Mouse (Mus musculus) intestine, embryonic 15.5 days (tissue): Measurements from ENCODE around the gene Loxl4. TPM values are rescaled to one million over a fixed set of nuclear protein-coding genes. Genes with fewer than 3 reads are reported as not detected.

Experiments used
- ATAC-seq: fragments of 200-750 bp; cut with Nextera tagmentation; 2 replicates; pipeline ENCODE4 v1.8.0; 2017; ENCODE audit warnings: moderate TSS enrichment, moderate library complexity
- H3K27ac ChIP-seq: fragments of 300-500 bp; sonication (generic); 2 replicates; pipeline ENCODE4 v1.5.1; 2015; ENCODE audit warnings: mild to moderate bottlenecking, inconsistent platforms
- H3K27me3 ChIP-seq: fragments of 300-500 bp; sonication (generic); replicated peaks from 2 replicates; pipeline ENCODE4 v1.6.1; 2015; ENCODE audit warnings: inconsistent platforms
- H3K36me3 ChIP-seq: fragments of 300-500 bp; sonication (generic); 2 replicates; pipeline ENCODE4 v1.6.1; 2015; ENCODE audit warnings: inconsistent platforms
- H3K4me1 ChIP-seq: fragments of 300-500 bp; sonication (generic); replicated peaks from 2 replicates; pipeline ENCODE4 v1.6.1; 2015; ENCODE audit warnings: inconsistent platforms
- H3K4me2 ChIP-seq: fragments of 300-500 bp; sonication (generic); replicated peaks from 2 replicates; pipeline ENCODE4 v1.6.1; 2015; ENCODE audit warnings: mild to moderate bottlenecking, inconsistent platforms
- H3K4me3 ChIP-seq: fragments of 300-500 bp; sonication (generic); replicated peaks from 2 replicates; pipeline ENCODE4 v1.5.1; 2015; ENCODE audit warnings: inconsistent platforms
- H3K9ac ChIP-seq: fragments of 300-500 bp; sonication (generic); 2 replicates; pipeline ENCODE4 v1.6.1; 2015; ENCODE audit warnings: inconsistent platforms
- H3K9me3 ChIP-seq: fragments of 300-500 bp; sonication (generic); 2 replicates; pipeline ENCODE4 v1.6.1; 2016; ENCODE audit warnings: inconsistent platforms
- WGBS: fragments of 180-500 bp; shearing (Covaris S2); methylation state at CpG from one replicate; pipeline ENCODE4 v1.1.7; 2015; 5-methylcytosine and 5-hydroxymethylcytosine counted together
- polyA plus RNA-seq: library from polyadenylated mRNA; unstranded; fragments of >200 nt; fragmentation: Nextera tagmentation; extraction: Ambion mirVana; gene quantifications from 2 replicates; pipeline ENCODE4 v1.2.1, GENCODE M21; 2015

Gene Loxl4
- polyA plus RNA-seq, 1 experiment from 2014 or later: 1.9 TPM

GRCm38 (mm10) chr19:42582811-42583370, 29.7 kb downstream of the Loxl4 start:
- H3K9me3 ChIP-seq: no peaks in the 10 kb centered on the region
- no peak overlapping the region for H3K27ac ChIP-seq
- WGBS: 89% methylated on average over 13 of the region's 13 CpGs
- H3K9ac ChIP-seq: no peak overlapping the region
- H3K4me2 ChIP-seq: no peak overlapping the region
- H3K4me3 ChIP-seq: no peak overlapping the region
- no peak for ATAC-seq
- 0 out of 2 replicates have a peak, but pooled peaks cover 3% of the 10 kb centered on the region for H3K4me1 ChIP-seq
- H3K36me3 ChIP-seq: peaks cover 11% of the 10 kb centered on the region
- H3K27me3 ChIP-seq: no peaks in the 10 kb centered on the region

- Histone ChIP-seq H3K4me2 (no peak overlapping the region), H3K9ac (no peak overlapping the region), H3K4me3 (no peak overlapping the region), H3K4me1 (no peaks in the 10 kb centered on the region), H3K36me3 (peaks cover 11% of the 10 kb centered on the region), H3K27ac (no peak overlapping the region), H3K27me3 (no peaks in the 10 kb centered on the region), H3K9me3 (no peaks in the 10 kb centered on the region)
- ATAC-seq: no peak
- whole genome bisulfite sequencing: 43% methylated on average over 4 of the region's 4 CpGs
Measured at GRCm38 (mm10) chr19:42580701-42581100, 31.9 kb downstream of the Loxl4 start.

- H3K4me2 ChIP-seq: no peak overlapping the region
- H3K9me3 ChIP-seq: no peaks in the 10 kb centered on the region
- H3K4me1 ChIP-seq: no peaks in the 10 kb centered on the region
- no peak overlapping the region for H3K27ac ChIP-seq
- no peaks in the 10 kb centered on the region for H3K27me3 ChIP-seq
- no peak for ATAC-seq
- peaks cover 10% of the 10 kb centered on the region for H3K36me3 ChIP-seq
- H3K4me3 ChIP-seq: no peak overlapping the region
- H3K9ac ChIP-seq: no peak overlapping the region
- 72% methylated on average over 4 of the region's 4 CpGs for WGBS
Measured at GRCm38 (mm10) chr19:42578631-42579030, 34.0 kb downstream of the Loxl4 start.

- 100% methylated on average over 1 of the region's 1 CpGs for WGBS
- H3K27me3 ChIP-seq: no peaks in the 10 kb centered on the region
- H3K9me3 ChIP-seq: no peaks in the 10 kb centered on the region
- no peak overlapping the region for H3K27ac ChIP-seq
- no peaks in the 10 kb centered on the region for H3K4me1 ChIP-seq
- no peak overlapping the region for H3K4me3 ChIP-seq
- no peak overlapping the region for H3K4me2 ChIP-seq
- H3K9ac ChIP-seq: no peak overlapping the region
- no peaks in the 10 kb centered on the region for H3K36me3 ChIP-seq
- no peak for ATAC-seq
Measured at GRCm38 (mm10) chr19:42576856-42577255, 35.8 kb downstream of the Loxl4 start.

- Histone ChIP-seq H3K4me2 (no peak overlapping the region), H3K4me3 (no peak overlapping the region), H3K27me3 (no peaks in the 10 kb centered on the region), H3K9me3 (no peaks in the 10 kb centered on the region), H3K27ac (no peak overlapping the region), H3K9ac (no peak overlapping the region), H3K4me1 (no peaks in the 10 kb centered on the region), H3K36me3 (no peaks in the 10 kb centered on the region)
- WGBS: 79% methylated on average over 2 of the region's 2 CpGs
- ATAC-seq: no peak
Measured at GRCm38 (mm10) chr19:42575317-42575716, 37.3 kb downstream of the Loxl4 start.

GRCm38 (mm10) chr19:42571291-42571690, 41.3 kb downstream of the Loxl4 start:
- ATAC-seq: no peak
- Histone ChIP-seq H3K9me3 (no peaks in the 10 kb centered on the region), H3K4me2 (no peak overlapping the region), H3K4me3 (no peak overlapping the region), H3K4me1 (no peaks in the 10 kb centered on the region), H3K36me3 (no peaks in the 10 kb centered on the region), H3K9ac (no peak overlapping the region), H3K27me3 (no peaks in the 10 kb centered on the region), H3K27ac (no peak overlapping the region)
- whole genome bisulfite sequencing: 85% methylated on average over 4 of the region's 4 CpGs

GRCm38 (mm10) chr19:42569076-42569475, 43.5 kb downstream of the Loxl4 start:
- no peaks in the 10 kb centered on the region for H3K27me3 ChIP-seq
- no peaks in the 10 kb centered on the region for H3K4me1 ChIP-seq
- H3K9ac ChIP-seq: no peak overlapping the region
- H3K4me2 ChIP-seq: no peak overlapping the region
- H3K9me3 ChIP-seq: no peaks in the 10 kb centered on the region
- no peaks in the 10 kb centered on the region for H3K36me3 ChIP-seq
- WGBS: 73% methylated on average over 2 of the region's 2 CpGs
- no peak overlapping the region for H3K27ac ChIP-seq
- H3K4me3 ChIP-seq: no peak overlapping the region
- ATAC-seq: no peak

GRCm38 (mm10) chr19:42567020-42567419, 45.6 kb downstream of the Loxl4 start:
- ATAC-seq: no peak
- no peak overlapping the region for H3K4me2 ChIP-seq

GRCm38 (mm10) chr19:42566283-42567019, 46.2 kb downstream of the Loxl4 start:
- no peak overlapping the region for H3K4me2 ChIP-seq
- WGBS: 88% methylated on average over 4 of the region's 4 CpGs
- H3K36me3 ChIP-seq: peaks cover 9% of the 10 kb centered on the region; the same call in 1 of the 2 replicates
- no peak for ATAC-seq
- no peak overlapping the region for H3K9ac ChIP-seq
- no peaks in the 10 kb centered on the region for H3K27me3 ChIP-seq
- H3K9me3 ChIP-seq: no peaks in the 10 kb centered on the region
- no peak overlapping the region for H3K27ac ChIP-seq
- no peaks in the 10 kb centered on the region for H3K4me1 ChIP-seq
- no peak overlapping the region for H3K4me3 ChIP-seq

More at GRCm38 (mm10) chr19:42567020-42567419, 45.6 kb downstream of the Loxl4 start:
- Histone ChIP-seq H3K9ac (no peak overlapping the region), H3K4me1 (no peaks in the 10 kb centered on the region), H3K9me3 (no peaks in the 10 kb centered on the region), H3K27ac (no peak overlapping the region), H3K36me3 (peaks cover 9% of the 10 kb centered on the region; the same call in 1 of the 2 replicates), H3K27me3 (no peaks in the 10 kb centered on the region), H3K4me3 (no peak overlapping the region)

- WGBS: 90% methylated on average over 3 of the region's 3 CpGs
- H3K9me3 ChIP-seq: no peaks in the 10 kb centered on the region
- H3K4me2 ChIP-seq: no peak overlapping the region
- no peak overlapping the region for H3K27ac ChIP-seq
- no peaks in the 10 kb centered on the region for H3K27me3 ChIP-seq
- H3K9ac ChIP-seq: no peak overlapping the region
- ATAC-seq: no peak
- peaks cover 9% of the 10 kb centered on the region; the same call in 1 of the 2 replicates for H3K36me3 ChIP-seq
- H3K4me3 ChIP-seq: no peak overlapping the region
- no peaks in the 10 kb centered on the region for H3K4me1 ChIP-seq
Measured at GRCm38 (mm10) chr19:42563726-42564270, 48.8 kb downstream of the Loxl4 start.

- 94% methylated on average over 3 of the region's 3 CpGs for WGBS
- no peak overlapping the region for H3K27ac ChIP-seq
- no peak for ATAC-seq
Measured at GRCm38 (mm10) chr19:42562981-42563380, 49.6 kb downstream of the Loxl4 start.

GRCm38 (mm10) chr19:42561991-42562390, 50.6 kb downstream of the Loxl4 start:
- Histone ChIP-seq H3K27me3 (no peaks in the 10 kb centered on the region), H3K4me2 (no peak overlapping the region), H3K27ac (no peak overlapping the region), H3K9ac (no peak overlapping the region), H3K9me3 (no peaks in the 10 kb centered on the region), H3K4me1 (no peaks in the 10 kb centered on the region), H3K4me3 (no peak overlapping the region), H3K36me3 (peaks cover 9% of the 10 kb centered on the region; the same call in 1 of the 2 replicates)
- 97% methylated on average over 1 of the region's 1 CpGs for WGBS
- no peak for ATAC-seq

More at GRCm38 (mm10) chr19:42562981-42563380, 49.6 kb downstream of the Loxl4 start:
- H3K4me1 ChIP-seq: no peaks in the 10 kb centered on the region
- H3K4me3 ChIP-seq: no peak overlapping the region
- no peaks in the 10 kb centered on the region for H3K27me3 ChIP-seq
- H3K9me3 ChIP-seq: no peaks in the 10 kb centered on the region
- H3K36me3 ChIP-seq: peaks cover 9% of the 10 kb centered on the region; the same call in 1 of the 2 replicates
- no peak overlapping the region for H3K4me2 ChIP-seq
- no peak overlapping the region for H3K9ac ChIP-seq
